Mouse (Mus musculus): Measurements from ENCODE around the gene Olfr373. TPM values are rescaled to one million over a fixed set of nuclear protein-coding genes. Genes with fewer than 3 reads are reported as not detected.

Gene Olfr373
- polyA plus RNA-seq, 1 experiment from 2014 or later = not detected

Other genes starting within 250 kb of the Olfr373 start
- gene Zfp709, start 201.2 kb upstream of the Olfr373 start, polyA plus RNA-seq (2016; fragmentation: Nextera tagmentation; extraction: Ambion mirVana) = 6.0 and 8.0 TPM in 2 replicates
- gene Zfp882, start 174.6 kb upstream of the Olfr373 start, polyA plus RNA-seq (2016; fragmentation: Nextera tagmentation; extraction: Ambion mirVana) = 13.0 and 15.0 TPM in 2 replicates
- 35.8 and 37.8 TPM in 2 replicates for gene Zfp617, start 174.5 kb upstream of the Olfr373 start, polyA plus RNA-seq (2016; fragmentation: Nextera tagmentation; extraction: Ambion mirVana)
- 23.3 and 29.7 TPM in 2 replicates for gene Zfp961, start 132.1 kb upstream of the Olfr373 start, polyA plus RNA-seq (2016; fragmentation: Nextera tagmentation; extraction: Ambion mirVana)
- 0.35 and 1.6 TPM in 2 replicates for gene Cyp4f18, start 73.6 kb upstream of the Olfr373 start, polyA plus RNA-seq (2016; fragmentation: Nextera tagmentation; extraction: Ambion mirVana)
- not detected in 2 replicates for gene Olfr372, start 42.0 kb upstream of the Olfr373 start, polyA plus RNA-seq (2016; fragmentation: Nextera tagmentation; extraction: Ambion mirVana)
- 0.04 TPM in 1 of 2 replicates, not detected in the other for gene Olfr374, start 23.9 kb downstream of the Olfr373 start, polyA plus RNA-seq (2016; fragmentation: Nextera tagmentation; extraction: Ambion mirVana)
- gene Tpm4, start 51.8 kb downstream of the Olfr373 start, polyA plus RNA-seq (2016; fragmentation: Nextera tagmentation; extraction: Ambion mirVana) = 416 and 424 TPM in 2 replicates
- 121 and 127 TPM in 2 replicates for gene Rab8a, start 78.0 kb downstream of the Olfr373 start, polyA plus RNA-seq (2016; fragmentation: Nextera tagmentation; extraction: Ambion mirVana)
- not detected in 2 replicates for gene Hsh2d, start 106.5 kb downstream of the Olfr373 start, polyA plus RNA-seq (2016; fragmentation: Nextera tagmentation; extraction: Ambion mirVana)
- not detected in 2 replicates for gene Cib3, start 129.7 kb downstream of the Olfr373 start, polyA plus RNA-seq (2016; fragmentation: Nextera tagmentation; extraction: Ambion mirVana)
- gene Gm11034, start 130.5 kb downstream of the Olfr373 start, polyA plus RNA-seq (2016; fragmentation: Nextera tagmentation; extraction: Ambion mirVana) = not detected in 2 replicates
- 78.2 and 87.0 TPM in 2 replicates for gene Fam32a, start 136.6 kb downstream of the Olfr373 start, polyA plus RNA-seq (2016; fragmentation: Nextera tagmentation; extraction: Ambion mirVana)
- 193 and 196 TPM in 2 replicates for gene Ap1m1, start 156.8 kb downstream of the Olfr373 start, polyA plus RNA-seq (2016; fragmentation: Nextera tagmentation; extraction: Ambion mirVana)
- gene Gm10282, start 222.1 kb downstream of the Olfr373 start, polyA plus RNA-seq (2016; fragmentation: Nextera tagmentation; extraction: Ambion mirVana) = 34.4 and 36.6 TPM in 2 replicates
- 4.6 and 5.0 TPM in 2 replicates for gene Klf2, start 235.9 kb downstream of the Olfr373 start, polyA plus RNA-seq (2016; fragmentation: Nextera tagmentation; extraction: Ambion mirVana)